Mouse (Mus musculus): Measurements from ENCODE around the gene Smim15. TPM values are rescaled to one million over a fixed set of nuclear protein-coding genes. Genes with fewer than 3 reads are reported as not detected.

Smim15 gene
- polyA plus RNA-seq, 1 experiment from 2014 or later = 52.6 TPM

DNA sequence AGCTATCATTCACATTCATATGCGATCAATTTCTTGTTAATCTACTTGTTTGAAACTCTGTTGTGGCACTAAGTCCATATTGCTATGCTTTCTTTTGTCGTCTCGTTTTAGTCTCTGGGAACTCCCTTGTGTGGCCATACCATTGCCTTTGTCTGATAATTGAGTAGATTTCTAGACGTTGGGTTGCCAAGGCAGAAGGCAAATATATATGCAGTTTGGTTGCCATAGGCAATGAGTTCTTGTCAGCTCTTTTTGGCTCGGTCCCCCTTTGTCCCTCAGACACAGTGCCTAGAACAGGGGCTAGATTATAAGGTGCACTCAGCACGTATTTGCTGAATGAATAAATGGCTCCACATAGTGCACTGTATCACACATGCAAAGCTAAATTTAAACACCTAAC, 20.1 kb downstream of the Smim15 start:
- no peak overlapping the region for H3K4me3 ChIP-seq
- no peak overlapping the region for H3K27ac ChIP-seq
- peaks cover 24% of the 10 kb centered on the region for H3K4me1 ChIP-seq
- H3K4me2 ChIP-seq = no peak overlapping the region
- H3K27me3 ChIP-seq = peaks cover 14% of the 10 kb centered on the region; the same call in 1 of the 2 replicates
- no peaks in the 10 kb centered on the region for H3K36me3 ChIP-seq (ENCODE audit: poor library complexity, severe bottlenecking)
- H3K9ac ChIP-seq = no peak overlapping the region
- 21% methylated on average over 6 of the region's 6 CpGs for WGBS
- no peaks in the 10 kb centered on the region for H3K9me3 ChIP-seq (replicated peaks)
- 0 out of 2 replicates have a peak, but pooled peaks have one; percentile 44 for ATAC-seq

DNA sequence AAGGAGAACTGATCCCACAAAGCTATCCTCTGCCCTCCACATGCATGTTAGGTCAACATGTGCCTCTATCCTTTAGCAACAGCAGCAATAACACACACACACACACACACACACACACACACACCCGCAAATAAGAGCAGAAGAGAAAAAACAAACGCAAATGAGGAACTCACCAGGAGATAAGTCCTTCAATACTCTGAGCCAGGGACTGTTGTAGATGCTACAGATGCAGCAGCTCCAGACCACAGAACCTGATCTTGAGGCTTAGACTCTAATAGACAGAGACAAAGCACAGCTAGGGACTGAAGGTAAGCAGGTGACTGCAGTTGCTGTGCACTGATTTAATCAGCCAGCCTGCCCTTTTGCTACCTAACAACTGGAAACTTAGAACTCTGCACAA, 21.8 kb downstream of the Smim15 start:
- H3K27me3 ChIP-seq = peaks cover 14% of the 10 kb centered on the region; the same call in 1 of the 2 replicates
- H3K4me1 ChIP-seq = peaks cover 13% of the 10 kb centered on the region
- no peak for ATAC-seq
- H3K4me2 ChIP-seq = no peak overlapping the region
- no peak overlapping the region for H3K9ac ChIP-seq
- WGBS = 77% methylated on average over 2 of the region's 2 CpGs
- no peaks in the 10 kb centered on the region for H3K9me3 ChIP-seq (replicated peaks)
- H3K36me3 ChIP-seq (ENCODE audit: poor library complexity, severe bottlenecking) = no peaks in the 10 kb centered on the region
- no peak overlapping the region for H3K4me3 ChIP-seq
- H3K27ac ChIP-seq = no peak overlapping the region

DNA sequence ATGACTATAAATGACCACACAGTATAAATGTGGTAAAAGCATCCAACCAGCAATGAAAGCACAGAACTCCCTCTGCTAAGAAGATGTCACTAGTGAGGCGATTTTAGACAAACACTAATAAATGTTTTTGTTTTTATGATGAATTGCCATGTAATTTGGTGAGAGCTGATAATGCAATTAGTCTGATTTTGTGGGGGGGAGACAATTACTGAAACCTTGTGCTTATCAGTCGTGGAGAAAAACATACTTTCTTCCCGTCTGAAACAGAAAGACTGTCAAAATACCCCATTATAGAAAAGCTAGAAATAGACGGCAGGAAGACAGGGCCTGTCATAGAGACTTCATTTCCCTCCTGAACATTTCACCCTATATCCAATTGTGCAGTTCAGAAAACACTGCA, 24.9 kb downstream of the Smim15 start:
- Histone ChIP-seq H3K27ac (no peak overlapping the region), H3K9me3 (replicated peaks) (no peaks in the 10 kb centered on the region), H3K4me3 (no peak overlapping the region), H3K36me3 (ENCODE audit: poor library complexity, severe bottlenecking) (no peaks in the 10 kb centered on the region), H3K4me1 (0 out of 2 replicates have a peak, but pooled peaks cover 4% of the 10 kb centered on the region), H3K27me3 (no peaks in the 10 kb centered on the region), H3K9ac (no peak overlapping the region), H3K4me2 (no peak overlapping the region)
- WGBS = 64% methylated on average over 4 of the region's 4 CpGs
- no peak for ATAC-seq

DNA sequence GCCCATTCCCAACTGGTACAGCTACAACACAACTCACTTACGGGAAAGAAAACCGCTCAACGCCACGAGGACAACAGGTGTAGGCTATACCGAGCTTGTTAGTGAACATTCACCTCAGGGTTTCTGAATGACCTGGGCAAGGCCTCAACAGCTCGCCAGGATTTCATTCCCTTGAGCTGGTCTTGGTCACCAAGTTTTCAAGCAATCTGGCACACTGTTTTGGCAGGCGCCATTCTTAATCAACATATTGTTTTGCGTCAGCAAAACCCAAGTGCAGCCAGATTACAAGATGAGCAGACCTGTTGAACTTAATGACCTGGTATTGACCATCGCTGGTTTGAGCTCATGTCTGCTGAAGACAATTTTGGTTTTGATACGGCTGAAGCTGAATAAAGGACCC, 25.9 kb downstream of the Smim15 start:
- Histone ChIP-seq H3K27me3 (no peaks in the 10 kb centered on the region), H3K27ac (no peak overlapping the region), H3K4me2 (no peak overlapping the region), H3K4me1 (no peaks in the 10 kb centered on the region), H3K4me3 (no peak overlapping the region), H3K36me3 (ENCODE audit: poor library complexity, severe bottlenecking) (no peaks in the 10 kb centered on the region), H3K9me3 (replicated peaks) (no peaks in the 10 kb centered on the region), H3K9ac (no peak overlapping the region)
- ATAC-seq = no peak
- 97% methylated on average over 10 of the region's 10 CpGs for WGBS

DNA sequence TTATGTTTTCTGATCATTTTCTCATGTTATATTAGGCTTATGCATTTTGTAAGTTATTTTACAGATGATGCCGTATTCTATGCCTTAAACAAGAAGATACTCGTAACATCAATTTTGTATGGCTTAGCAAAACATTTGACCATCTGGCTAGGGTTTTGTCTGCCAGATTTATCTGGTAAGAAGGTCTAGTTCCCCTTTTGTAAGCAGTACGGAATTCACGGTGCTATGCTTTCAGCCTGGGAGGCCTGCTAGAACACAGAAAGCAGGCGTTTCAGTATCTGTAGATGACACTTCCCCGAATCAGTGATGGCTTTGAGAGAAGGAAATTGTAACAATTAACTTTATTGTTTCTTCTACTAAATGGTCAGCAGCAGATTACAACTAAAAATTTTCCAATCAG, 33.2 kb downstream of the Smim15 start:
- Histone ChIP-seq H3K27ac (no peak overlapping the region), H3K4me2 (no peak overlapping the region), H3K27me3 (no peaks in the 10 kb centered on the region), H3K9me3 (replicated peaks) (no peaks in the 10 kb centered on the region), H3K36me3 (ENCODE audit: poor library complexity, severe bottlenecking) (no peaks in the 10 kb centered on the region), H3K4me1 (no peaks in the 10 kb centered on the region), H3K9ac (no peak overlapping the region), H3K4me3 (no peak overlapping the region)
- ATAC-seq = no peak
- WGBS = 80% methylated on average over 6 of the region's 6 CpGs

DNA sequence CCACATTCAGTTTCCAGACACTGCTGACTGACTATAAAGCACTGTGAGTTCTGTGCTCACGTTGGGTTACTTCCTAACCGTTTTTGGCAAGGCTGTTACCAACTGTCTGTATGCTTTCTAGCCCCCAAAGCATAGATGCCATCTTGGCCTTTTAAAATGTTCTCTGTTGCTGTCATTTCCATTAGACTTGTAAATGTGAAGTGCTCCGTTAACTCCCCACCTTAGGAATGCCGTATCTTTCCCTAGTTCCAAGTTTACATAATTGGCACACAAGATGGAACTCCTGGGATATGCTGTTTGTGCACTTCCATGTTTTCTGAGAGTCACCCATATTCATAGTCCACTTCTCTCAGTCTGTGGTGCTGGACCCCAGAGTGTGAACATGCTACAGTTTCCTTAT, 33.7 kb downstream of the Smim15 start:
- Histone ChIP-seq H3K4me1 (no peaks in the 10 kb centered on the region), H3K27ac (no peak overlapping the region), H3K36me3 (ENCODE audit: poor library complexity, severe bottlenecking) (no peaks in the 10 kb centered on the region), H3K4me2 (no peak overlapping the region), H3K9ac (no peak overlapping the region), H3K27me3 (no peaks in the 10 kb centered on the region), H3K9me3 (replicated peaks) (no peaks in the 10 kb centered on the region), H3K4me3 (no peak overlapping the region)
- 82% methylated on average over 4 of the region's 4 CpGs for WGBS
- no peak for ATAC-seq

DNA sequence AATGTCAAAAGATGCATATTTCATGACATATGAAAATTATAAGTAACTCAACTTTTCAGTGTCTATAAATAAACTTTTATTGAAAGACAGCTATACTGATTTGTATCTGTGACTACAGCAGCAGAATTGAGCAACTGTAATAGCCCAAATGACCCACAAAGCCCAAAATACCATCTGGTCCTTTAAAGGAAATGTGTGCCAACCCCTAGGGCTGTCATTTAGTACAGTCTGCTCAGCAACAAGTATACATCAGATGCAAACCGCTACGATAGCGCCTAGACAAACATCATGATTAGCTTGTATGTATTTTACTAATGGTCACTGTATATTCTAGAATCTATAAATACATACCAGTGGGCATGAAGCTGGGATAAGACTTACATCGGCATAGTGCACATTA, 39.8 kb downstream of the Smim15 start:
- Histone ChIP-seq H3K4me2 (no peak overlapping the region), H3K9ac (no peak overlapping the region), H3K27ac (no peak overlapping the region), H3K27me3 (no peaks in the 10 kb centered on the region), H3K4me3 (no peak overlapping the region), H3K4me1 (no peaks in the 10 kb centered on the region), H3K9me3 (replicated peaks) (no peaks in the 10 kb centered on the region), H3K36me3 (ENCODE audit: poor library complexity, severe bottlenecking) (no peaks in the 10 kb centered on the region)
- no peak for ATAC-seq
- WGBS = 95% methylated on average over 4 of the region's 4 CpGs

DNA sequence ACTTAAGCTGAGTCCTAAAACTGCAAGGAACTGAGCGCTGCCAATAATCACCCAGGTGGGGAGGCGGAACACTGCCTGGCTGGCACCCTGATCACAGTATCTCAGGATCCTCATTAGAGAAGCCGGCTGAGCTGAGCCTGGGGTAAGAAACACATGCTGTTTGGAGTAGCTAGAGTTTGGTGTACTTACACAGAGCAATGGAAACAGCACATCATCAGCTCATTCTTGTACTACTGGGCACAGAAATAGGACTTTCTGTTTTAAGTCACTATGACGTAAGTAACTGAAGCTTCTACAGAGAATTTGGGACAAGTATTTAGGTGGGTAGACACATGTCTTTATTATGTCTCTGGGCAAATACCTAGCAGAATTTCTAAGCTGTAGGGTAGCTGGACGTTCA, 41.8 kb downstream of the Smim15 start:
- H3K27ac ChIP-seq = no peak overlapping the region
- H3K4me1 ChIP-seq = no peaks in the 10 kb centered on the region
- H3K27me3 ChIP-seq = no peaks in the 10 kb centered on the region
- no peak overlapping the region for H3K9ac ChIP-seq
- H3K4me2 ChIP-seq = no peak overlapping the region
- H3K36me3 ChIP-seq (ENCODE audit: poor library complexity, severe bottlenecking) = 0 out of 2 replicates have a peak, but pooled peaks cover 3% of the 10 kb centered on the region
- H3K9me3 ChIP-seq (replicated peaks) = no peaks in the 10 kb centered on the region
- ATAC-seq = no peak
- 84% methylated on average over 5 of the region's 5 CpGs for WGBS
- no peak overlapping the region for H3K4me3 ChIP-seq

DNA sequence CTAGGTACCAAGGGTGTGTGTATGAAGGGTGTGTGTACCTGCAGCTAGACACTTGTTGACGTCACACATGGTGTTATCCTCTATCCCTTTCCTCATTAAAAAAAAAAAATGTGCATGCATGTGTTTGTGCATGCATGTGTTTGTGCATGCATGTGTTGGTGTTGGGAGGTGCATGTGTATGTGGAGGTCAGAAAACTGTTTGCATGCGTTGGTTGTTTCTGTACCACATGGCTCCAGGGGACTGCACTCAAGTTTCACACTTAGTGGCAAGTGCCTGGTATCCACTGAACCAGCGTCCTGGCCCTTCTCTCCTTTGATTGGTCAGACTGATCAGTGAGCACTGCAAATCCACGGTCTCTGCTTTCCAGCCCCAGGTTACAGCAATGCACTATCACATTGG, 42.5 kb downstream of the Smim15 start:
- WGBS = 83% methylated on average over 4 of the region's 4 CpGs
- no peak overlapping the region for H3K9ac ChIP-seq
- no peak overlapping the region for H3K27ac ChIP-seq
- H3K27me3 ChIP-seq = no peaks in the 10 kb centered on the region
- H3K9me3 ChIP-seq (replicated peaks) = no peaks in the 10 kb centered on the region
- no peak overlapping the region for H3K4me3 ChIP-seq
- no peaks in the 10 kb centered on the region for H3K4me1 ChIP-seq
- H3K4me2 ChIP-seq = no peak overlapping the region
- ATAC-seq = no peak
- 0 out of 2 replicates have a peak, but pooled peaks cover 3% of the 10 kb centered on the region for H3K36me3 ChIP-seq (ENCODE audit: poor library complexity, severe bottlenecking)

DNA sequence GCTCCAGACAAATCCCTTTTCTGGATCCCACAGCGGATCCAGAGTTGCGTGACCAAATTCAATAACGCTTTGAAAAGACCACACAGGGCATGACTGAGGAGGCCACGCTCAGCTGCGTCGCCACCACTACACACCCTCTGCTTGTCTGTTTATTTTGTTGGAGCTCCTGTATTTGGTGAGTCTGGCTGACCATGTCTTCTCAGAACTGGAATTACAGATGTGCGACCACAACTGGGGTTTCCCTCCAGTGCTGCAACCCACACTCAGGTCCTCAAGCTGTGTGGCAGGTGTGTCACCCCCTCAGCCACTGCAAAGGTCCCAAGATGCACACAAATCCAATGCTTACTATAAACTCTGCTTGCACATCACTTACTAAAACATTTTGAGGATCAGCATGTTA, 48.0 kb downstream of the Smim15 start:
- Histone ChIP-seq H3K27ac (no peak overlapping the region), H3K4me3 (no peak overlapping the region), H3K36me3 (ENCODE audit: poor library complexity, severe bottlenecking) (0 out of 2 replicates have a peak, but pooled peaks cover 3% of the 10 kb centered on the region), H3K4me2 (no peak overlapping the region), H3K27me3 (no peaks in the 10 kb centered on the region), H3K4me1 (no peaks in the 10 kb centered on the region), H3K9ac (no peak overlapping the region), H3K9me3 (replicated peaks) (no peaks in the 10 kb centered on the region)
- no peak for ATAC-seq
- 94% methylated on average over 7 of the region's 7 CpGs for WGBS

DNA sequence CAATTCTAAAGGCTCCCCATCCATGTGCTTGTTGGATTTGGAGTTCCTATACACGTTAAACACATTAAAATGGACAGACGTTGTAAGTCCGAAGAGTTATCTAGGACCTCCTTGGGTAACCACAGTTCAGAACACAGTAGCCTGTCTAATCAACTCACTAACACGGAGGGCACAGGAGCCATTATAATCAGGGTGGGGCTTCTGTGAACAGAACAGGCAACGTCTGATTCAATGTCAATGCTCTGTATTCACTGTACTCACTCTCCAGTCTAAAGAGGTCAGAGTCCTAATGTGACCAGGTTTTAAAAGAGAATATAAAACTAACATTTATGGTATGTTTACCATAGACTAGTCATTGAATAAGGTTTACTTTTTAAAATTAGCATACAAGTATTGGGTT, 50.4 kb downstream of the Smim15 start:
- 90% methylated on average over 5 of the region's 5 CpGs for WGBS

DNA sequence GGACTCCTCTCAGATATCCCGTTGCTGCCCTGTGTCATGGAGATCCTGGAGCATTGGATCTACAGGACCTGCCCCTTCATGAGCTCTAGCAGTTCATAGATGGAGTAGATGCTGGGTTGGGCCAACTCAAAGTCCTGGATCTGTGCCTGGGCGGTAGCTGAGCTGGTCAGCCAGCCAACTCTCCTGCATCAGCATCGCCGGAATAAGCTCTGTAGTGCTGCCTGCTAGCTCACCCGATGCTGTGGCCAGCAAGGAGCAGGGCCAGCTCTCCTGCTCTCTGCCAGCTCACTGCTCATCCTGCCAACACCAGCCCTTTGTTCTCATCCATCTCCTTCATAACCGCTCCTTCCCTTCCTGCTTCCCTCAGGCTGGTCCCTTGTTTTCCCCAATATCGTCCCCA, 51.4 kb downstream of the Smim15 start:
- Histone ChIP-seq H3K4me2 (no peak overlapping the region), H3K9ac (no peak overlapping the region), H3K27ac (no peak overlapping the region), H3K4me1 (no peaks in the 10 kb centered on the region), H3K4me3 (no peak overlapping the region), H3K9me3 (replicated peaks) (no peaks in the 10 kb centered on the region), H3K27me3 (no peaks in the 10 kb centered on the region), H3K36me3 (ENCODE audit: poor library complexity, severe bottlenecking) (no peaks in the 10 kb centered on the region)
- 83% methylated on average over 7 of the region's 7 CpGs for WGBS
- ATAC-seq = no peak

More for the DNA sequence above, 50.4 kb downstream of the Smim15 start:
- H3K27ac ChIP-seq = no peak overlapping the region
- H3K4me1 ChIP-seq = no peaks in the 10 kb centered on the region
- H3K4me2 ChIP-seq = no peak overlapping the region
- H3K9ac ChIP-seq = no peak overlapping the region
- no peaks in the 10 kb centered on the region for H3K27me3 ChIP-seq
- 0 out of 2 replicates have a peak, but pooled peaks cover 3% of the 10 kb centered on the region for H3K36me3 ChIP-seq (ENCODE audit: poor library complexity, severe bottlenecking)
- ATAC-seq = no peak
- no peak overlapping the region for H3K4me3 ChIP-seq
- H3K9me3 ChIP-seq (replicated peaks) = no peaks in the 10 kb centered on the region

DNA sequence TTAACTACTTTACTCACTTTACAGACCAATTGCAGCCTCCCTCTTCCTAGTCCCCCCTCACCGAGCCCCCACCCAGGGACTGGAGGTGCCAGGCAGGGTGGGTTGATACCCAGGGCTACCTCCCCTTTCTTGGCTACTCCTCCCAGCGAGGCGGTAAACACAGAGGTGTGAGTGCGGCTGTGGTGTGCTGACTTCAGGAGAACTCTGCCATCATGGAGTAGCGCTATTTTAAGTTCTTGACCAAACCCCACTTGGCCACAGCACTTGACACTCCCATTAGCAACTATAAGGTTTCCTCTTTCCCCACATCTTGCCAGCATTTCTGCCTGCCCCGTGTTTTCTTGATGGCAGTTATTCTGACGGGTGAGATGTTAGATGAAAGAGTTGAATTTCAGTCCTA, 52.2 kb downstream of the Smim15 start:
- no peaks in the 10 kb centered on the region for H3K9me3 ChIP-seq (replicated peaks)
- WGBS = 92% methylated on average over 7 of the region's 7 CpGs

More for the DNA sequence above, 52.2 kb downstream of the Smim15 start:
- H3K4me1 ChIP-seq = no peaks in the 10 kb centered on the region
- H3K9ac ChIP-seq = no peak overlapping the region
- H3K36me3 ChIP-seq (ENCODE audit: poor library complexity, severe bottlenecking) = no peaks in the 10 kb centered on the region
- ATAC-seq = no peak
- no peaks in the 10 kb centered on the region for H3K27me3 ChIP-seq
- H3K4me3 ChIP-seq = no peak overlapping the region
- no peak overlapping the region for H3K27ac ChIP-seq
- H3K4me2 ChIP-seq = no peak overlapping the region
